Mouse (Mus musculus) gastrocnemius, adult 18-20 months (tissue): ENCODE measurements around the gene Wt1. TPM values are rescaled to one million over a fixed set of nuclear protein-coding genes. Genes with fewer than 3 reads are reported as not detected.

Experiments
- DNase-seq: peaks from one replicate; pipeline ENCODE4 v3.0.0; 2021; ENCODE audit warnings: low spot score
- total RNA-seq, 2 experiments: library from RNA; stranded (reverse); gene quantifications; 2 replicates each; pipeline ENCODE4 v1.2.3; 2021

The Wt1 gene
- total RNA-seq, 2 experiments from 2014 or later, result 0.09 TPM; not detected in 1

DNA sequence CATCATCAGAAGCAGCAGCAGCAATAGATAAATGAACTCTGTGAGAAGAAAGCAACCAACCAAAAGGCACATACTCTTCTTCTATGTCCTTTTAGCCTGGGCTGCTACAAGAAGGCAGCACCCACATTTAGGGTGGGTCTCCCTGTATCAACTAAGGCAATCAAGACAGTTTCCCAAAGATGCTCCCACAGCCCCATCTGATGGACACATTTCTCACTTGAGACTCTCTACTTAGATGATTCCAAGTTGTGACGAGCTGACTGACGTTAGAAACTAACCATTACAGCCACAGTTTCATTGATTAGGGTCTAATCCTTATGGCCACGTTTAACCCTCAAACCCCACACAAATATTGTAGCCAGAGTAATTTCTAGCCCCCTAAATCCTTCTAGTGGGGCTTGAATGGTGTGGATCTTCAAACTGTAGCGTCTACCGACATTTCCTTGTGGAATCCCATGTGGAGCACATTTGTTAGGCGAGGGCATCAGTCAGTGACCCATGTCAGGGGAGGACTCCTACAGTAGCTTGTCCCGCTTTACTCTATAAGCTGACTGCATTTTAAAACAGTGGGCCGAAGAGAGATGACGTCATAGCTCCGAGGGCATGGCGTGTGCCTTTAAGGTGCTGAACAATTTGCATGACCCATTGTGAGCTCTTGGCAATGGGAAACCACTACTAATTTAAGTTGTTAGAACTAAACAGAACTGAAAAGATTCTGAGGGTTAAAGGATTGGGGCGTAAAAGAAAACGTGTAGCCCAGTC is 59.6 kb downstream of the Wt1 start:
- no peak for DNase-seq

DNA sequence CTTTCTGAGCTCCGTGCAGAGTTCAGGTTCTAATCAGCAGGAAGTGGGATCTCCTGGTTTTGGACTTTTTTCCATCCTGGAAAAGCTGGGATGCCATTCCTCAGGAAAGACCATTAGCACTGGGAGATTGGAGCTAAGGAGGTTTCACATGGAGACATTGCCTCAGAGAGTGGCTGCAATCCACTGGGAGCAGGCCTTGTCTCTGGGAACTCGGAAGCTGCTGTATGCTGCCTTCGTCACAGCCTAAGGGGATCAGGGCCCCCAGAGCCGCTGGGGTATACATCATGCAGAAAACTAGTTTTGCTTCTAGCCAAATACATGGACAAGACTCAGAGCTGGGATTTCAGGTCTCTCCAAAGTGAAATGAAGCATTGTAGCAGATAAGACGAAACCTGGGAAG is 60.3 kb downstream of the Wt1 start:
- DNase-seq, result no peak

DNA sequence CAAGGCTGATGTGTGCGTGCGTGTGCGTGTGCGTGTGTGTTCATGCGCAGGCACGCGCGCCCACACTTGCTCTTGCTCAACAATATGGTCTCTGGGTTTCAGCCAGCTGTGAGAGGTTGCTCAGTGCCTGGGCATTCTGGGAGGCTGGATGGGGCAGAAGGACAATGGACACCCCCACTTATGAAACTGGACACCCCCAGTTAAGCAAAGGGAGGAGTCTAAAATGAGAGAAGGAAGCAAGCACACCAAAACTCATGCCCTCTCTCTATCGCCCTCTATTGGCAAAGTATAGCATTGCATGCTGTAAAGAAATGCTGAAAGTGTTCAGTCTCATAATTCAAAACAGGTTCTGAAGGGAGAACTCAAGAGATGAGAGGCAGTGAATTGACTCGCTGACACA is 61.9 kb downstream of the Wt1 start:
- DNase-seq, result no peak

GRCm38 (mm10) chr2:105189352-105189751 is 63.0 kb downstream of the Wt1 start:
- peak; percentile 10 for DNase-seq

GRCm38 (mm10) chr2:105200152-105200551 is 73.8 kb downstream of the Wt1 start:
- no peak for DNase-seq

DNA sequence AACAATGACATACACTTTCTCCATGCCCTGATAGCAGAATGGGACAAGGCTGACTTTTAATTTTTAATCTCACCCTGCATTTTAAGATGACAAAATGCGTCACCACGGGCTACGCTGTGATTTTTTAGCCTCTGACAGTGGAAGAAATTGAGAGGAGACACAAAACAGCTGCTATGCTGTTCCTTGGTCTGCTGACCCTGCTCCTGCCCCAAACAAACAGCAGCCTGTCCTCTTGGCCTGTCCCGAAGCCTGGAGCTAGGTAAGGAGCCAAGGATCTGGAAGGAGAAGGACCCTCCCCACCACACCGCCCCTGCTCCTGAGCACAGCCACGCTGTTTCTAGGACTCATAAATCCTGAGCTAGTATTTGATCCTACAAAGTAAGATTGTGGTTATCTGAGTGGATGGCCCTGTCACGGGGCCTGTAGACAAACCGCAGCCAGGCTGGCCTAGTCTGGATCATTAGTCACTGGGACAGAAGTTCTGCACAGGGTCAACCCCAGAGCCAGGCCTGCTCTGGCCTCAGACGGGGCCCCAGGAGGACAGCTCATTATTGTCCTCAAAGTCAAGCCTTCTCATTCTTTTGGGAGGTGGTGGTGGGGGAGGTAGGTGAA is 80.3 kb downstream of the Wt1 start:
- DNase-seq, result no peak

DNA sequence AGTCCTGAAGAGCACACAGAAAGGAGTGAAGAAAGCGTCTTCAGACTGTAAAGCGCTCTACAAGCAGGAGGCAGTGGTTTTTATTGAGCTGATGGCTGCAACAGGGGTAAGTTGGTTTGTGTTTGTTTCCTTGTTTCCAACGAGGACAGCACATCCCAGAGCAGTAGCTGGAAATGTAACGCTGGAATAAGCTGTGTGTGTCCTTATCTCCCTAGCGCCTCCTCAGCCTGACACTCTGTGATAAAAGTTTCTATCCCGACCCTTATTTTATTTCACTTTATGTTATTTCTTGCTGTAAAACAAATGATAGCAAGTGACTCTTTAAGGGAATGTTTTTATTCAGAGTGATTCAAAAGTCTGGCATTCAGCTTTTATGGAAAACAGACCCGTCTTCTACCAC is 86.5 kb downstream of the Wt1 start:
- no peak for DNase-seq

DNA sequence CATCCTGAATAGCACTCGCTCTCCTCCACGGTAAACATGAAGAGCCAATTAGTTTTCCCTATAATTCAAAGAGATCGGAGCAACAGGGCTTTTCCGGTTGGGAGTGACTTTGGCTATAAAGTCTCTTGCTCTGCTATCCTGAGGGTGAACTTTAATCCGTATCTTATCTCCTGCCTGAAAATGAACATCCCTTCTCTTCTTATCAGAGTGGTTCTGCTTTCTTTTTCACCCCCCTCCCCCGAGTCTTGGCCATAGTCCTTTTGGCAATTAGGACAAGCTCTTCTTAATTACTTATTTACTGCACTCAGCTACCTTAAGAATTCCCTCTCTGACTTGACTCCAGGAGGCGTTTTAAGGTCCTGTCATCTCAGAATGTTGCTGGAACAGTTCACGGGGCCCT is 89.6 kb downstream of the Wt1 start:
- no peak for DNase-seq

- DNase-seq, result no peak
Observed at GRCm38 (mm10) chr2:105219229-105219628, 92.9 kb downstream of the Wt1 start.

DNA sequence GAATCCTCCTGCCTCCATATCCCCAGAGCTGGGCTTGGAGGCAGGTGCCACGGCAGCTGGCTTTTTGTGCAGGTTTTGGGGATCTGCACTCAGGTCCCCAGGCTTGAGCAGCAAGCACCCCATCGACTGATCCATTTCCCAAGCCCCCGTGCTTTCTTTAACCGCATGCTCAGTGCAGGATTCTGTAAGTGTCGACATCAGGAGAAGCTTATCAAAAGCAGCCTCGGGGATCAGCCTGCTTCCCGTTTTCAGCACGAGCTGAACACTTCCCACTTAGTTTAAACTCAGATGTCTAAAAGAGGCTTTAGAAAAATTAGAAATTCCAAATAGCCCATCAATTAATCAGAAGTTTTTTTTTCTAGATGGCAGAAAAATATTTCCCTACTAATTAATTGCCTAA is 93.3 kb downstream of the Wt1 start:
- no peak for DNase-seq

DNA sequence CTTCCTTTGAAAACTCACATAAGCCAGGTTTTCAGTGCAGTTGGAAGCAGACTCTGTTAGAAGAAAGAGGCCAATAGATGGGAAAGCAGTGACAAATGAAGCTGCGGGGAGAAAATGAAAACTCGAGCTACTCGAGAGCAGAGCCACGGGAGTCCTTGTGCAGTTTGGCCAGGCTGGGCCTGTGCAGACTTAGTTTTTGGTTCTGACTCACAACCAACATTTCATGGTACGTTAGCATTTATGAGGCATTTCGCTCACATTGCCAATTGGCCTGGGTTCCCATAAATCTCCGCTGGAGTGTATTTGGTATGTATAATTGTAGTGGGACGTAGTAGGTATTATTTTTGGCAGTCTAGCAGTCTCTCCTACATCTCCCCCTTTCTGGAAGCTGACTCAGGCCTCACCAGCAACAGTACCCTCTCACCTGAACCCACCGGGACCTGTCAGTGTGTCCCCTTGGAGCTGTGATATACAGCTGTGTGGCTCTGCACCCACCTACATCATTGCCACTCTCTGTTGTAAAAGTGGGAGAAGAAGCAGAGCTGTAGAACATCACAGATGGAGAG is 94.5 kb downstream of the Wt1 start:
- no peak for DNase-seq

Other genes with a start within 250 kb of the Wt1 start
- 100 to 1,000 TPM in 1 of 2 experiments, 10 to 100 TPM in 1; 91.6 to 101 TPM for gene Eif3m, start 109.4 kb upstream of the Wt1 start, total RNA-seq
- gene Gm11060, start 34.5 kb upstream of the Wt1 start, total RNA-seq, result not detected
- gene Them7, start 97.8 kb downstream of the Wt1 start, total RNA-seq, result under 1 TPM in 1 of 2 experiments, not detected in 1; 0.19 TPM